Mouse (Mus musculus): Measurements from ENCODE around the gene Pdpk1. TPM values are rescaled to one million over a fixed set of nuclear protein-coding genes. Genes with fewer than 3 reads are reported as not detected.

The Pdpk1 gene
- polyA plus RNA-seq, 1 experiment = 18.7 TPM

- 89% methylated on average over 4 of the region's 4 CpGs for WGBS
- no peak overlapping the region for H3K4me3 ChIP-seq (replicated peaks; ENCODE audit: control insufficient read depth, low read depth, low read length)
- no peak overlapping the region for H3K27ac ChIP-seq (ENCODE audit: control insufficient read depth, insufficient read depth, low read depth, low read length, poor library complexity)
- peaks cover 3% of the 10 kb centered on the region for H3K4me1 ChIP-seq (ENCODE audit: control insufficient read depth, insufficient read depth, low read length)
- no peak for TF ChIP-seq POLR2A (IDR thresholded peaks at IDR 0.05; ENCODE audit: borderline replicate concordance, control insufficient read depth, low read depth, low read length)
- TF ChIP-seq CTCF (IDR thresholded peaks at IDR 0.05; ENCODE audit: control insufficient read depth, insufficient read depth, low read length) = no peak
Observed at GRCm38 (mm10) chr17:24157526-24157925, 6.8 kb upstream of the Pdpk1 start.

- Histone ChIP-seq H3K4me3 (replicated peaks; ENCODE audit: control insufficient read depth, low read depth, low read length) (no peak overlapping the region), H3K27ac (ENCODE audit: control insufficient read depth, insufficient read depth, low read depth, low read length, poor library complexity) (no peak overlapping the region), H3K4me1 (ENCODE audit: control insufficient read depth, insufficient read depth, low read length) (peaks cover 3% of the 10 kb centered on the region)
- no peak for TF ChIP-seq POLR2A (IDR thresholded peaks at IDR 0.05; ENCODE audit: borderline replicate concordance, control insufficient read depth, low read depth, low read length)
- no peak for TF ChIP-seq CTCF (IDR thresholded peaks at IDR 0.05; ENCODE audit: control insufficient read depth, insufficient read depth, low read length)
- WGBS = 91% methylated on average over 6 of the region's 6 CpGs
Observed at GRCm38 (mm10) chr17:24157121-24157520, 6.4 kb upstream of the Pdpk1 start.

- TF ChIP-seq POLR2A (IDR thresholded peaks at IDR 0.05; ENCODE audit: borderline replicate concordance, control insufficient read depth, low read depth, low read length) (no peak), CTCF (IDR thresholded peaks at IDR 0.05; ENCODE audit: control insufficient read depth, insufficient read depth, low read length) (no peak)
- Histone ChIP-seq H3K27ac (ENCODE audit: control insufficient read depth, insufficient read depth, low read depth, low read length, poor library complexity) (no peak overlapping the region), H3K4me1 (ENCODE audit: control insufficient read depth, insufficient read depth, low read length) (peaks cover 1% of the 10 kb centered on the region; the same call in 1 of the 2 replicates), H3K4me3 (replicated peaks; ENCODE audit: control insufficient read depth, low read depth, low read length) (no peak overlapping the region)
- 84% methylated on average over 3 of the region's 3 CpGs for WGBS
Observed at GRCm38 (mm10) chr17:24156394-24156793, 5.7 kb upstream of the Pdpk1 start.

- Histone ChIP-seq H3K4me1 (ENCODE audit: control insufficient read depth, insufficient read depth, low read length) (peaks cover 1% of the 10 kb centered on the region; the same call in 1 of the 2 replicates), H3K4me3 (replicated peaks; ENCODE audit: control insufficient read depth, low read depth, low read length) (no peak overlapping the region), H3K27ac (ENCODE audit: control insufficient read depth, insufficient read depth, low read depth, low read length, poor library complexity) (no peak overlapping the region)
- 93% methylated on average over 9 of the region's 9 CpGs for WGBS
- TF ChIP-seq CTCF (IDR thresholded peaks at IDR 0.05; ENCODE audit: control insufficient read depth, insufficient read depth, low read length) = no peak
- no peak for TF ChIP-seq POLR2A (IDR thresholded peaks at IDR 0.05; ENCODE audit: borderline replicate concordance, control insufficient read depth, low read depth, low read length)
Observed at GRCm38 (mm10) chr17:24155742-24156141, 5.0 kb upstream of the Pdpk1 start.

- 56% methylated on average over 3 of the region's 3 CpGs for WGBS
- Histone ChIP-seq H3K4me1 (ENCODE audit: control insufficient read depth, insufficient read depth, low read length) (peaks cover 1% of the 10 kb centered on the region; the same call in 1 of the 2 replicates), H3K27ac (ENCODE audit: control insufficient read depth, insufficient read depth, low read depth, low read length, poor library complexity) (no peak overlapping the region), H3K4me3 (replicated peaks; ENCODE audit: control insufficient read depth, low read depth, low read length) (no peak overlapping the region)
- TF ChIP-seq POLR2A (IDR thresholded peaks at IDR 0.05; ENCODE audit: borderline replicate concordance, control insufficient read depth, low read depth, low read length) (no peak), CTCF (IDR thresholded peaks at IDR 0.05; ENCODE audit: control insufficient read depth, insufficient read depth, low read length) (no peak)
Observed at GRCm38 (mm10) chr17:24154463-24154862, 3.7 kb upstream of the Pdpk1 start.

GRCm38 (mm10) chr17:24151890-24152563, 1.3 kb upstream of the Pdpk1 start:
- H3K27ac ChIP-seq (ENCODE audit: control insufficient read depth, insufficient read depth, low read depth, low read length, poor library complexity) = peak overlapping the region; percentile 11
- TF ChIP-seq CTCF (IDR thresholded peaks at IDR 0.05; ENCODE audit: control insufficient read depth, insufficient read depth, low read length) (peak; percentile 91), POLR2A (IDR thresholded peaks at IDR 0.05; ENCODE audit: borderline replicate concordance, control insufficient read depth, low read depth, low read length) (no peak)
- WGBS = under 1% methylated on average over 26 of the region's 26 CpGs
- H3K4me3 ChIP-seq (replicated peaks; ENCODE audit: control insufficient read depth, low read depth, low read length) = peak overlapping the region; percentile 46
- H3K4me1 ChIP-seq (ENCODE audit: control insufficient read depth, insufficient read depth, low read length) = no peaks in the 10 kb centered on the region; the same call in 1 of the 2 replicates

GRCm38 (mm10) chr17:24151382-24151781, 658 bp upstream of the Pdpk1 start:
- 25% methylated on average over 7 of the region's 7 CpGs for WGBS
- Histone ChIP-seq H3K27ac (ENCODE audit: control insufficient read depth, insufficient read depth, low read depth, low read length, poor library complexity) (no peak overlapping the region), H3K4me3 (replicated peaks; ENCODE audit: control insufficient read depth, low read depth, low read length) (no peak overlapping the region), H3K4me1 (ENCODE audit: control insufficient read depth, insufficient read depth, low read length) (no peaks in the 10 kb centered on the region; the same call in 1 of the 2 replicates)
- TF ChIP-seq POLR2A (IDR thresholded peaks at IDR 0.05; ENCODE audit: borderline replicate concordance, control insufficient read depth, low read depth, low read length) = no peak
- TF ChIP-seq CTCF (IDR thresholded peaks at IDR 0.05; ENCODE audit: control insufficient read depth, insufficient read depth, low read length) = no peak

- H3K4me1 ChIP-seq (ENCODE audit: control insufficient read depth, insufficient read depth, low read length) = no peaks in the 10 kb centered on the region; the same call in 1 of the 2 replicates
- no peak overlapping the region for H3K4me3 ChIP-seq (replicated peaks; ENCODE audit: control insufficient read depth, low read depth, low read length)
- H3K27ac ChIP-seq (ENCODE audit: control insufficient read depth, insufficient read depth, low read depth, low read length, poor library complexity) = no peak overlapping the region
- no peak for TF ChIP-seq POLR2A (IDR thresholded peaks at IDR 0.05; ENCODE audit: borderline replicate concordance, control insufficient read depth, low read depth, low read length)
- TF ChIP-seq CTCF (IDR thresholded peaks at IDR 0.05; ENCODE audit: control insufficient read depth, insufficient read depth, low read length) = no peak
- 78% methylated on average over 7 of the region's 7 CpGs for WGBS
Observed at GRCm38 (mm10) chr17:24149421-24149820, 1.3 kb downstream of the Pdpk1 start.
